Mouse (Mus musculus): ENCODE data around the gene D630003M21Rik.

DNA sequence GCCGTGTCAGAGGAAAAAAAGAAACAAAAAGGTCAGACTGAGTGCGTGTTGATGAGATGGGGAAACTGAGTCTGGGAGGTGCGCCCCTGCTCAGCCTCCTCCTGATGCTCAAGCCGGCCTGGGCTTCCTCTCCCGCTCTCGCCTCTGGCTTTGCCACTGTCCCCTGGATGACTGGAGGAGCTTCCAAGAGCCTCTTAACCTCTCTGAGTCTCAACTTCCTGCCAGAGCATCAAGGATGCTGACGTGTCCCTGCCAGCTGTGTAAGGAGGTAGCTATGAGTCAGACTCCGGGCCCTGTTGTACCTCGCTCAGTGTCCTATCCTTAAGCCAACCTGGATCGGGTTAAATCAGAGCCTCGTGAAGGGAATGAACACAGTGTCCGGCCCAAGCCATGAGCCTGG, 91.3 kb downstream of the D630003M21Rik start:
- TF ChIP-seq MYOD1 (IDR thresholded peaks at IDR 0.05; ENCODE audit: control insufficient read depth in 1 of 3, insufficient read length in 2 of 3, low read depth in 2 of 3) (peak in 1 of 3 experiments; percentile 5), POLR2A (IDR thresholded peaks at IDR 0.05; ENCODE audit: insufficient read length, low read depth) (no peak), USF1 (IDR thresholded peaks at IDR 0.05; ENCODE audit: low read depth) (no peak), E2F4 (IDR thresholded peaks at IDR 0.05; ENCODE audit: insufficient read depth) (no peak), TCF3 (IDR thresholded peaks at IDR 0.05; ENCODE audit: insufficient read length, low read depth) (no peak), MAX (IDR thresholded peaks at IDR 0.05; ENCODE audit: low read depth) (no peak), REST (IDR thresholded peaks at IDR 0.05; ENCODE audit: insufficient read depth, insufficient read length) (no peak)

All from myocyte (in vitro differentiated cells).